Mouse (Mus musculus) brain, embryonic 14.5 days (tissue): ENCODE data around the gene Prox1.

Experiments
- CTCF ChIP-seq: fragments of 200-500 bp; IDR thresholded peaks from 2 replicates; pipeline ENCODE4 v1.5.1; 2012; ENCODE audit warnings: inconsistent platforms, mild to moderate bottlenecking, moderate library complexity, borderline replicate concordance; ENCODE audit not compliant: insufficient read depth, insufficient read length; ENCODE audit errors: extremely low read depth
- POLR2A ChIP-seq: fragments of 200-500 bp; IDR thresholded peaks from 2 replicates; pipeline ENCODE4 v1.6.1; 2012; ENCODE audit warnings: mild to moderate bottlenecking, inconsistent platforms, borderline replicate concordance; ENCODE audit not compliant: poor library complexity, insufficient read depth, insufficient read length, severe bottlenecking; ENCODE audit errors: extremely low read depth

- no peak for TF ChIP-seq CTCF
- no peak for TF ChIP-seq POLR2A
Observed at GRCm38 (mm10) chr1:190144416-190144815, 26.1 kb downstream of the Prox1 start.
